Mouse (Mus musculus) stomach, embryonic 16.5 days (tissue): ENCODE data around the gene Phox2a. TPM values are rescaled to one million over a fixed set of nuclear protein-coding genes. Genes with fewer than 3 reads are reported as not detected.

ENCODE experiments used
- ATAC-seq: fragments of 200-750 bp; cut with Nextera tagmentation; 2 replicates; pipeline ENCODE4 v1.8.0; 2017; ENCODE audit warnings: moderate number of reproducible peaks, moderate TSS enrichment; ENCODE audit not compliant: insufficient read depth, low FRiP score
- H3K27ac ChIP-seq: fragments of 300-500 bp; sonication (generic); 2 replicates; pipeline ENCODE4 v1.5.1; 2014; ENCODE audit warnings: low read length
- H3K27me3 ChIP-seq: fragments of 300-500 bp; sonication (generic); 2 replicates; pipeline ENCODE4 v1.6.1; 2014; ENCODE audit warnings: low read length, control low read depth, mixed read lengths; ENCODE audit not compliant: control insufficient read depth, insufficient read depth
- H3K36me3 ChIP-seq: fragments of 300-500 bp; sonication (generic); 2 replicates; pipeline ENCODE4 v1.6.1; 2014; ENCODE audit warnings: low read length; ENCODE audit not compliant: control insufficient read depth, insufficient read depth
- H3K4me1 ChIP-seq: fragments of 300-500 bp; sonication (generic); 2 replicates; pipeline ENCODE4 v1.6.1; 2014; ENCODE audit warnings: low read length, control low read depth, mixed read lengths; ENCODE audit not compliant: control insufficient read depth, insufficient read depth
- H3K4me2 ChIP-seq: fragments of 300-500 bp; sonication (generic); 2 replicates; pipeline ENCODE4 v1.6.1; 2014; ENCODE audit warnings: low read depth, low read length, mixed read lengths
- H3K4me3 ChIP-seq: fragments of 300-500 bp; sonication (generic); replicated peaks from 2 replicates; pipeline ENCODE4 v1.5.1; 2014; ENCODE audit warnings: mild to moderate bottlenecking, low read length
- H3K9ac ChIP-seq: fragments of 300-500 bp; sonication (generic); 2 replicates; pipeline ENCODE4 v1.6.1; 2014; ENCODE audit warnings: low read length
- H3K9me3 ChIP-seq: fragments of 300-500 bp; sonication (generic); replicated peaks from 2 replicates; pipeline ENCODE4 v1.6.1; 2016; ENCODE audit warnings: low read length, control low read depth; ENCODE audit not compliant: control insufficient read depth
- WGBS: fragments of 180-500 bp; shearing (Covaris S2); extraction: QIAGEN DNeasy Blood & Tissue Kit; methylation state at CpG from one replicate; pipeline ENCODE4 v1.1.7; 2014; 5-methylcytosine and 5-hydroxymethylcytosine counted together
- polyA plus RNA-seq: library from polyadenylated mRNA; unstranded; fragments of >200 nt; fragmentation: Nextera tagmentation; extraction: Ambion mirVana; gene quantifications from 2 replicates; pipeline ENCODE4 v1.2.1, GENCODE M21; 2015

The Phox2a gene
- polyA plus RNA-seq, 1 experiment from 2014 or later: 2.6 TPM

DNA sequence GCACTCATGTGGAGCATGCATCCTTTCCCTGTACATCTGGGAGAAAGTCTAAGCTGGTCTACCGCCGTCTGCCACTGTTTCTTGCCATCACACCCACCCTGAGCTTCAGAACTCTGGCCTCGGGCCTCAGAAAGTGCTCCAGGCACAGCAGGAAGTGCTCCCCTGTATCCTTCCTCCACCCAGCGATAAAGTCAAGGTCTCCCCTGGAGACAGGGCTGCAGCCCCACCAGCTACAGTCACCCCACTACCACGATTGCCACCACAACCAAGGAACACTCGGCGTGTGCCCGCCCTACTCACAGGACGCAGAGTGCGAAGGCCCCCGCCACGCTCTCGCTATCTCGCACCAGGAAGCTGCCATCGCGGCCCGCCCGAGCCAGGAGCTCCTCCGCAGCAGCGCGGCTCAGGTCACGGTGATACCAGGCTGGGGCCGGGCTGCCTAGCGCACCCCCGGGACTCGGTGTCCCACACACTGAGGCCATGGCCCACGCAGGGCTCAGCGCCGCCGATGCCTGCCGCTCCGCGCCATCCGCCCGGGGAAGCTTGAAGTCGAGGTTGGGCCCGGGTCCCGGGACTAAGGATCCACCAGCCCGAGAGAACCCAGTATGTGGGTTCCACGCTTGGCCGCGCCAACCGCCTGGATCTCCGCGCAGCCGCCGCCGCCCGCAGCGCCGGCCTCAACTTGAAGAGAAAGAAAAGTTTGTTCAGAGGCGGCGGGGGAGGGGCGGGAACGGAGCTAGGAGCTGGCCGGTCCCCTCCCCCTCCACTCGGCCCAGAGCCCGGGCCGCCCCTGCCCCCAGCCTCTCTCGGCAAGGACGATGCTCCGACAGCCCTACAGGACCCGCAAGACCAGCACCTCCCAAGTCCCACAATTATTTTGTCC is 18.4 kb downstream of the Phox2a start:
- peak; percentile 30; the same call in 1 of the 2 replicates for ATAC-seq
- peaks cover 21% of the 10 kb centered on the region for H3K36me3 ChIP-seq
- under 1% methylated on average over 63 of the region's 63 CpGs for WGBS
- no peaks in the 10 kb centered on the region for H3K9me3 ChIP-seq
- peak overlapping the region; percentile 82 for H3K4me2 ChIP-seq
- peak overlapping the region; percentile 94 for H3K4me3 ChIP-seq
- H3K27me3 ChIP-seq: no peaks in the 10 kb centered on the region
- peak overlapping the region; percentile 98 for H3K9ac ChIP-seq
- H3K4me1 ChIP-seq: peaks cover 28% of the 10 kb centered on the region
- peak overlapping the region; percentile 97 for H3K27ac ChIP-seq

DNA sequence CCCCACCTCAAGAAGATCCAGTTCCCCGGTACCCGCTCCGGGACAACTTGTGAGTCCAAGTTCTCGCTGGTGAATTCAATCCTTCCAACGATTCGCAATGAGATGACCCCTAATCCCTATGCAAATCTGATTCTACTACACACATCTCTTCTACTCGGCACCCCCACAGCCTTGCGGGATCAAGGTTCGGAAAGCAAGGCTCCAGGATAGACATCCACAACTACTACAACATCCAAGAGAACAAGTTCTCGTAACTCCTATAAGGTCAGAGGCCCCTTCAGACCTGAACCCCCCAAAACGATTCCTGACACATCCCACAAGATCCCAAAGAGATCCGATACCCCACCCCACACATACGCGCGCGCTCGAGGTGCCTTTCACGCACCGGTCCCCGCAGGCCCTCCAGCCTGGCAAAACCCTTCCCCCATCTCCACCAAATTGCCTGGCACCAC is 19.1 kb downstream of the Phox2a start:
- ATAC-seq: no peak; the same call in 1 of the 2 replicates
- Histone ChIP-seq H3K27ac (peak overlapping the region; percentile 97), H3K4me3 (peak overlapping the region; percentile 94), H3K9ac (peak overlapping the region; percentile 98), H3K4me2 (peak overlapping the region; percentile 82), H3K27me3 (no peaks in the 10 kb centered on the region), H3K9me3 (no peaks in the 10 kb centered on the region), H3K36me3 (0 out of 2 replicates have a peak, but pooled peaks cover 14% of the 10 kb centered on the region), H3K4me1 (peaks cover 28% of the 10 kb centered on the region)
- WGBS: under 1% methylated on average over 20 of the region's 20 CpGs

DNA sequence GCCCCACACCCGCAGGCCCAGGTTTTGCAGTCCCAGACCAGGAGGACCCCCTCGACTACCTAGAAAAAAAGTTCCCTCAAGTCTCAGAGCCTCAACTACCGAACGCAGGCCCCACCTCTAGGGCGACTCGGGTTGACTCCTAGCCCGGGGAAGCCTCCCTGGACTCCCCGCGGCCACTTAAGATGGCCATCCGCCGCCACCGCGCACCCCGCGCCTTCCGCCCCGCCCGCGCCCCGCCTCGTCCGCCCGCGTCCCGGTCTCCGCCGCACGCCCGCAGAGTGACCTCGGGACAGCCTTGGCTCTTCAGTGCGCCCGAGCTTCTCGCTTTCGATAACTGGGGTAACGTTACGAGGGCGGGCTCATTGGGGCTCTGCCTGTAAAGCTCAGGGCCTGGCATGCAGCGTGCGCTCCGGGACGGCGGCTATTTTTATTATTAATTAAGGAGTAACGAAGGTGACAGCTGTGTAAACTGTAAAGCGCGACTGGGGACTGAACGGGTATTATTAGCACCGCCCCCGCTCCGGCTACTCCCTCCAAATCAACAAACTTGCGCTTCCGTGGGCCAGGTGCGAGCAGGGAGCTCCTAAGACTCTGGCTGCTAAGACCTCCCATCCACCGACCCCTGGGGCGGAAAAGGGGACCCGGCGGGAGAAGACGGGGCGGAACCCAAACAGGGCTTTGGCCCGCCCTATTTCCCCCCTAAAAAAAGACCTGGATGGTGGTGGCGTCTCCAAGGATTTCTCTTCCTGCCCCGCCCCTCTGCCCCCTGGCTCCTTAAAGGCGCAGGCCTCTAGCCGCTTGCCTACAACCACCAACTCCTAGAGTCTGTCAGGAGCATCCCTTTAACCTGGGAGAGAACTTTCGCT is 19.7 kb downstream of the Phox2a start, which contains the start of gene Inppl1:
Inppl1 (minus strand) TSS at position 624 of the 866 bp plus-strand sequence.
- Histone ChIP-seq H3K9me3 (no peaks in the 10 kb centered on the region), H3K27me3 (no peaks in the 10 kb centered on the region), H3K4me2 (peak within 1 kb of the TSS; percentile 82), H3K27ac (peak within 1 kb of the TSS; percentile 97), H3K4me3 (peak within 1 kb of the TSS; percentile 94), H3K36me3 (0 out of 2 replicates have a peak, but pooled peaks cover 10% of the 10 kb centered on the region), H3K9ac (peak within 1 kb of the TSS; percentile 98), H3K4me1 (peaks cover 28% of the 10 kb centered on the region)
- peak; percentile 90 for ATAC-seq
- under 1% methylated on average over 64 of the region's 64 CpGs for WGBS

DNA sequence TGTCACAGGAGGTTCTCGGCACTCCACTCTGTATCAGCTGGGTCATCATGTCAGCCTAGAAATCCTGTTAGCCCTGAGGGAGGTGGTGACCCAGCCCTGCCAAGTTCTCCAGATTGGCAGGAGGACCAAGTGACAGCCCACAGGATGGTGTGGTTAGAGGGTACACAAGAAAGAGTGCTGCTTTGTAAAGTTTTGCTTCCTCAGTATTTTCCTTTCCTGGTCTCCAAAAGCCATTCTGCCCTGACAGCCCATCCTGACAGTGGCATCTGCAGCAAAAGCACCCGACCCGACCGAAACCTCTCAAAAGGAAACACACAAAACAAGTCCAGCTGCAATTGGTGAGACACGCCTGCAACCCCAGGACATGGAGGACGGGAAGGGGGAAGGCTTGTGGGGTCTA is 26.1 kb downstream of the Phox2a start:
- no peak overlapping the region for H3K9ac ChIP-seq
- no peak for ATAC-seq
- H3K36me3 ChIP-seq: no peaks in the 10 kb centered on the region
- no peaks in the 10 kb centered on the region for H3K9me3 ChIP-seq
- no peaks in the 10 kb centered on the region for H3K27me3 ChIP-seq
- no peak overlapping the region for H3K4me3 ChIP-seq
- no peak overlapping the region for H3K4me2 ChIP-seq
- no peaks in the 10 kb centered on the region for H3K4me1 ChIP-seq
- H3K27ac ChIP-seq: no peak overlapping the region
- WGBS: 61% methylated on average over 6 of the region's 6 CpGs

DNA sequence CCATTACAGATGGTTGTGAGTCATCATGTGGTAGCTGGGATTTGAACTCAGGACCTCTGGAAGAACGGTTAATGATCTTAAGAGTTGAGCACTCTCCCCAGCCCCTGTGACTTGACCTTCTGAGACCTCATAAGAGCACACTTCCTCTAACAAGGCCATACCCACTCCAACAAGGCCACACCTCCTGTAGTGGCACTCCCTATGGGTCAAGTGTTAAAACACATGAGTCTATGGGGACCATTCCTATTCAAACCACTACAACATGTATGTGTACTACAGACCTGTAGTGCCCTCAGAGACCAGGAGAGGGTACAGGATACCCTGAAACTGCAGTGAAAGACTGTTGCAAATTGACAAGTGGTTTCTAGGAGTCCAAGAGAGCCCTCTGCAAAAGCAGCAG is 29.8 kb downstream of the Phox2a start:
- Histone ChIP-seq H3K4me3 (no peak overlapping the region), H3K9me3 (no peaks in the 10 kb centered on the region), H3K4me1 (no peaks in the 10 kb centered on the region), H3K9ac (no peak overlapping the region), H3K4me2 (no peak overlapping the region), H3K27ac (no peak overlapping the region), H3K36me3 (no peaks in the 10 kb centered on the region), H3K27me3 (no peaks in the 10 kb centered on the region)
- WGBS: 79% methylated on average over 1 of the region's 1 CpGs
- no peak for ATAC-seq

DNA sequence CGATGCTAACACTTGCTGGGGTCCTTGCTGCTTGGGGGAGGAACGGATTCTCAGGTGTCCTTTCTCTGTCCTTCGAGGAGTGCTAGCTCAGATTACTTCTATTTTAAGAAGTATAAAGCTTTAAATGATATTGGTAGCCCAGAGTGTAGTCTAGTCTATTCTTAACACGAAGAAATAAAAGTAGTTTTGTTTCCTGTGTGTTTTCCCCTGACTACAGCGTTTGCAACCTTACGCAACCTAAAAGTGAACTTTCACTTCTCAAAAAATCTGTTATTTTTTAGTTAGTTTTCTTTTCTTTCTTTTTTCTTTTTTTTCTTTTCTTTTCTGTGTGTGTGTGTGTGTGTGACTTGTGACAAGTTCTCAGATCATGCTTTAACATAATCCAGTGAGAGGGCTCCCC is 33.6 kb downstream of the Phox2a start:
- Histone ChIP-seq H3K9ac (no peak overlapping the region), H3K9me3 (no peaks in the 10 kb centered on the region), H3K4me3 (no peak overlapping the region), H3K4me1 (no peaks in the 10 kb centered on the region), H3K36me3 (no peaks in the 10 kb centered on the region), H3K27me3 (no peaks in the 10 kb centered on the region), H3K4me2 (no peak overlapping the region), H3K27ac (no peak overlapping the region)
- no peak for ATAC-seq
- 78% methylated on average over 6 of the region's 6 CpGs for WGBS

DNA sequence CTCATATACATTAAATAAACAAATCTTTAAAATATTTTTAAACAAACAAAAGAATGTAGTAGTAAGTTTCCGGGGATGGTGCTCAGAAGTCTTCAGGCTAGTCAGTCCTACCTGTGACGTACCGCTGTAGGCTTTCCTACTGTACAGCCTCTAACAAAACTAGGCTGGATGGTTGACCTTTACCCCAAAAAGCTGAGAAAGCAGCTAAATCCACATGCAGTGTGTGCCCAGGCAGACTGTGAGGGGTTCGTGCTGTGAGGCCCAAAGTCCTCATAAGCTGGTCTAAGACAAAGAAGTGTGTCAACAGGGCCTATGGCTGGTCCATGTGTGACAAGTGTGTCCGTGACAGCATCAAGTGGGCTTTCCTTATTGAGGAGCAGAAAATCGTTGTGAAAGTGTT is 34.7 kb downstream of the Phox2a start:
- no peak overlapping the region for H3K27ac ChIP-seq
- H3K4me3 ChIP-seq: no peak overlapping the region
- H3K36me3 ChIP-seq: no peaks in the 10 kb centered on the region
- no peaks in the 10 kb centered on the region for H3K9me3 ChIP-seq
- ATAC-seq: no peak
- no peak overlapping the region for H3K9ac ChIP-seq
- no peaks in the 10 kb centered on the region for H3K27me3 ChIP-seq
- H3K4me2 ChIP-seq: no peak overlapping the region
- 83% methylated on average over 6 of the region's 6 CpGs for WGBS
- H3K4me1 ChIP-seq: no peaks in the 10 kb centered on the region

DNA sequence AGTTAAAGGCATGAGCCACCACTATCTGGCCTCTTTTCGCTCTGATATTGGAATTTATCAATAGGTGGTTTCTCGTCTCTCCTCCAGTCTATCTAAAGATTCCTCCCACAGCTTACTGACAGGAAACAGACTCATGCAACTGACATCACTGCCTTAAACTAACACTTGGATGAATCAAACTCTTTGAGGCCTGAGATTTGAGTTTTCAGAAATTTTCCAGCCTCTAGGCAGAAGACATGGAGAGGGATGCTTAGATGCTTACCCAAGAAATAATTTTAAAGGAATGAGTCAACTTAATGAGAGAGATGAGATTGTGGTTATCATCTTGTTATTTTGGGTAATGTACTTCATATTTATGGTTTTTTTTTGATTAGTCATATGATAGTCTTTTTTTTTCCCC is 35.7 kb downstream of the Phox2a start:
- no peak overlapping the region for H3K9ac ChIP-seq
- H3K27me3 ChIP-seq: no peaks in the 10 kb centered on the region
- no peaks in the 10 kb centered on the region; the same call in 1 of the 2 replicates for H3K4me1 ChIP-seq
- ATAC-seq: no peak
- whole genome bisulfite sequencing: 74% methylated on average over 2 of the region's 2 CpGs
- H3K27ac ChIP-seq: no peak overlapping the region
- no peaks in the 10 kb centered on the region for H3K9me3 ChIP-seq
- H3K4me2 ChIP-seq: no peak overlapping the region
- H3K36me3 ChIP-seq: no peaks in the 10 kb centered on the region
- H3K4me3 ChIP-seq: no peak overlapping the region

DNA sequence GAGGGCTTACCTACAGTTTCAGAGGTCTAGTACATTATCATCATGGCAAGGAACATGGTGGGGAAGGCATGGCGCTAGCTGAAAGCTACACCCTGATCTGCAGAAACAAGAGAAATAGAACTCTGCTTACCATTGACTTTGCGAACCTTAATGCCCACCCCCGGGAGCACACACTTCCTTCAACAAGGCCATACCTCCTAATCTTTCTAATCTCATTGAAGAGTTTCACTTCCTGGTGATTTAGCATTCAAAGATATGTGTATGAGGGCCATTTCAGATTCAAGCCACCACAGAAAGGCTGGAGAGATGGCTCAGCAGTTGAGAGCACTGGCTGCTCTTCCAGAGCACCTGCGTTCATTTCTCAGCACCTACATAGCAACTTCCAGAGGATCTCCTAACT is 39.0 kb downstream of the Phox2a start, which contains the start of gene Folr2:
Folr2 (minus strand) TSS at position 101 of the 400 bp plus-strand sequence.
- WGBS: 84% methylated on average over 4 of the region's 4 CpGs
- Histone ChIP-seq H3K9ac (no peak within 1 kb of the TSS), H3K4me1 (no peaks in the 10 kb centered on the region; the same call in 1 of the 2 replicates), H3K9me3 (no peaks in the 10 kb centered on the region), H3K27me3 (no peaks in the 10 kb centered on the region), H3K27ac (no peak within 1 kb of the TSS), H3K36me3 (no peaks in the 10 kb centered on the region), H3K4me3 (no peak within 1 kb of the TSS), H3K4me2 (no peak within 1 kb of the TSS)
- ATAC-seq: no peak
